Mouse (Mus musculus): ENCODE data around the gene Camk2d. TPM values are rescaled to one million over a fixed set of nuclear protein-coding genes. Genes with fewer than 3 reads are reported as not detected.
A peak's percentile ranks its signal among the peaks of the same experiment; 100 is the strongest.

Gene Camk2d
- polyA plus RNA-seq, 1 experiment from 2014 or later: 20.6 TPM

GRCm38 (mm10) chr3:126727387-126727786 lies 131.3 kb downstream of the Camk2d start:
- Histone ChIP-seq H3K36me3 (no peaks in the 10 kb centered on the region), H3K4me1 (no peaks in the 10 kb centered on the region), H3K4me2 (no peak overlapping the region), H3K27me3 (no peaks in the 10 kb centered on the region), H3K27ac (no peak overlapping the region), H3K9ac (no peak overlapping the region), H3K4me3 (no peak overlapping the region), H3K9me3 (no peaks in the 10 kb centered on the region)
- ATAC-seq (ENCODE audit: insufficient number of reproducible peaks, insufficient read depth, low FRiP score, low TSS enrichment, low read depth): no peak
- 93% methylated on average over 4 of the region's 4 CpGs for WGBS

GRCm38 (mm10) chr3:126730411-126730810 lies 134.3 kb downstream of the Camk2d start:
- Histone ChIP-seq H3K9ac (no peak overlapping the region), H3K4me1 (peaks cover 5% of the 10 kb centered on the region; the same call in 1 of the 2 replicates), H3K9me3 (no peaks in the 10 kb centered on the region), H3K4me3 (no peak overlapping the region), H3K36me3 (no peaks in the 10 kb centered on the region), H3K27me3 (no peaks in the 10 kb centered on the region), H3K4me2 (no peak overlapping the region), H3K27ac (no peak overlapping the region)
- 92% methylated on average over 5 of the region's 5 CpGs for WGBS
- no peak for ATAC-seq (ENCODE audit: insufficient number of reproducible peaks, insufficient read depth, low FRiP score, low TSS enrichment, low read depth)

- H3K9me3 ChIP-seq: no peaks in the 10 kb centered on the region
Observed at GRCm38 (mm10) chr3:126732323-126732722, 136.2 kb downstream of the Camk2d start.

GRCm38 (mm10) chr3:126734533-126734932 lies 138.4 kb downstream of the Camk2d start:
- ATAC-seq (ENCODE audit: insufficient number of reproducible peaks, insufficient read depth, low FRiP score, low TSS enrichment, low read depth): no peak
- Histone ChIP-seq H3K27ac (no peak overlapping the region), H3K4me1 (peaks cover 5% of the 10 kb centered on the region; the same call in 1 of the 2 replicates), H3K9me3 (no peaks in the 10 kb centered on the region), H3K4me2 (no peak overlapping the region), H3K27me3 (no peaks in the 10 kb centered on the region), H3K4me3 (no peak overlapping the region), H3K9ac (no peak overlapping the region), H3K36me3 (no peaks in the 10 kb centered on the region)
- WGBS: 87% methylated on average over 2 of the region's 2 CpGs

More at GRCm38 (mm10) chr3:126732323-126732722, 136.2 kb downstream of the Camk2d start:
- 86% methylated on average over 2 of the region's 2 CpGs for WGBS
- H3K36me3 ChIP-seq: no peaks in the 10 kb centered on the region
- no peaks in the 10 kb centered on the region for H3K27me3 ChIP-seq
- ATAC-seq (ENCODE audit: insufficient number of reproducible peaks, insufficient read depth, low FRiP score, low TSS enrichment, low read depth): no peak
- peaks cover 5% of the 10 kb centered on the region; the same call in 1 of the 2 replicates for H3K4me1 ChIP-seq
- no peak overlapping the region for H3K4me2 ChIP-seq
- no peak overlapping the region for H3K27ac ChIP-seq
- H3K4me3 ChIP-seq: no peak overlapping the region
- H3K9ac ChIP-seq: no peak overlapping the region

- Histone ChIP-seq H3K4me3 (no peak overlapping the region), H3K27me3 (no peaks in the 10 kb centered on the region), H3K4me2 (no peak overlapping the region), H3K36me3 (no peaks in the 10 kb centered on the region), H3K9ac (no peak overlapping the region), H3K27ac (no peak overlapping the region), H3K4me1 (peaks cover 5% of the 10 kb centered on the region; the same call in 1 of the 2 replicates), H3K9me3 (no peaks in the 10 kb centered on the region)
- 47% methylated on average over 5 of the region's 5 CpGs for WGBS
- no peak for ATAC-seq (ENCODE audit: insufficient number of reproducible peaks, insufficient read depth, low FRiP score, low TSS enrichment, low read depth)
Observed at GRCm38 (mm10) chr3:126735211-126735610, 139.1 kb downstream of the Camk2d start.

GRCm38 (mm10) chr3:126737128-126737527 lies 141.0 kb downstream of the Camk2d start:
- no peaks in the 10 kb centered on the region for H3K36me3 ChIP-seq

GRCm38 (mm10) chr3:126740146-126740545 lies 144.0 kb downstream of the Camk2d start:
- ATAC-seq (ENCODE audit: insufficient number of reproducible peaks, insufficient read depth, low FRiP score, low TSS enrichment, low read depth): no peak
- WGBS: 80% methylated on average over 1 of the region's 1 CpGs
- peaks cover 2% of the 10 kb centered on the region; the same call in 1 of the 2 replicates for H3K4me1 ChIP-seq

More at GRCm38 (mm10) chr3:126737128-126737527, 141.0 kb downstream of the Camk2d start:
- no peak for ATAC-seq (ENCODE audit: insufficient number of reproducible peaks, insufficient read depth, low FRiP score, low TSS enrichment, low read depth)
- H3K9ac ChIP-seq: no peak overlapping the region
- no peak overlapping the region for H3K4me2 ChIP-seq
- no peaks in the 10 kb centered on the region for H3K9me3 ChIP-seq
- 93% methylated on average over 2 of the region's 2 CpGs for WGBS
- no peak overlapping the region for H3K4me3 ChIP-seq
- H3K27ac ChIP-seq: no peak overlapping the region
- H3K27me3 ChIP-seq: no peaks in the 10 kb centered on the region
- peaks cover 5% of the 10 kb centered on the region; the same call in 1 of the 2 replicates for H3K4me1 ChIP-seq

GRCm38 (mm10) chr3:126744432-126745133 lies 148.5 kb downstream of the Camk2d start:
- H3K4me1 ChIP-seq: no peaks in the 10 kb centered on the region
- no peaks in the 10 kb centered on the region for H3K9me3 ChIP-seq
- WGBS: 69% methylated on average over 3 of the region's 3 CpGs
- no peak overlapping the region for H3K4me3 ChIP-seq
- no peak overlapping the region for H3K9ac ChIP-seq
- no peak overlapping the region for H3K4me2 ChIP-seq
- H3K36me3 ChIP-seq: no peaks in the 10 kb centered on the region
- ATAC-seq (ENCODE audit: insufficient number of reproducible peaks, insufficient read depth, low FRiP score, low TSS enrichment, low read depth): 0 out of 2 replicates have a peak, but pooled peaks have one; percentile 15
- H3K27ac ChIP-seq: no peak overlapping the region
- no peaks in the 10 kb centered on the region for H3K27me3 ChIP-seq

More at GRCm38 (mm10) chr3:126740146-126740545, 144.0 kb downstream of the Camk2d start:
- no peaks in the 10 kb centered on the region for H3K9me3 ChIP-seq
- no peaks in the 10 kb centered on the region for H3K36me3 ChIP-seq
- no peak overlapping the region for H3K4me2 ChIP-seq
- H3K27me3 ChIP-seq: no peaks in the 10 kb centered on the region
- no peak overlapping the region for H3K9ac ChIP-seq
- no peak overlapping the region for H3K4me3 ChIP-seq
- H3K27ac ChIP-seq: no peak overlapping the region

GRCm38 (mm10) chr3:126746148-126746803 lies 150.2 kb downstream of the Camk2d start:
- no peaks in the 10 kb centered on the region for H3K27me3 ChIP-seq
- no peak overlapping the region for H3K4me3 ChIP-seq
- H3K4me2 ChIP-seq: no peak overlapping the region
- H3K36me3 ChIP-seq: no peaks in the 10 kb centered on the region
- H3K27ac ChIP-seq: no peak overlapping the region
- H3K9me3 ChIP-seq: no peaks in the 10 kb centered on the region
- no peaks in the 10 kb centered on the region for H3K4me1 ChIP-seq
- H3K9ac ChIP-seq: no peak overlapping the region
- no peak for ATAC-seq (ENCODE audit: insufficient number of reproducible peaks, insufficient read depth, low FRiP score, low TSS enrichment, low read depth)
- 70% methylated on average over 11 of the region's 11 CpGs for WGBS

GRCm38 (mm10) chr3:126747628-126748027 lies 151.5 kb downstream of the Camk2d start:
- H3K4me3 ChIP-seq: no peak overlapping the region
- H3K36me3 ChIP-seq: no peaks in the 10 kb centered on the region
- H3K4me1 ChIP-seq: no peaks in the 10 kb centered on the region
- no peak overlapping the region for H3K27ac ChIP-seq
- H3K27me3 ChIP-seq: no peaks in the 10 kb centered on the region
- H3K4me2 ChIP-seq: no peak overlapping the region
- no peak overlapping the region for H3K9ac ChIP-seq
- no peak for ATAC-seq (ENCODE audit: insufficient number of reproducible peaks, insufficient read depth, low FRiP score, low TSS enrichment, low read depth)
- no peaks in the 10 kb centered on the region for H3K9me3 ChIP-seq
- 81% methylated on average over 3 of the region's 3 CpGs for WGBS

- Histone ChIP-seq H3K27ac (no peak overlapping the region), H3K27me3 (no peaks in the 10 kb centered on the region), H3K4me3 (no peak overlapping the region), H3K9me3 (no peaks in the 10 kb centered on the region), H3K4me2 (no peak overlapping the region), H3K4me1 (no peaks in the 10 kb centered on the region), H3K36me3 (no peaks in the 10 kb centered on the region), H3K9ac (no peak overlapping the region)
- no peak for ATAC-seq (ENCODE audit: insufficient number of reproducible peaks, insufficient read depth, low FRiP score, low TSS enrichment, low read depth)
- WGBS: 81% methylated on average over 7 of the region's 7 CpGs
Observed at GRCm38 (mm10) chr3:126751377-126752098, 155.4 kb downstream of the Camk2d start.

Measured in embryonic facial prominence, embryonic 13.5 days (tissue).